Mouse (Mus musculus): ENCODE measurements around the gene Mcpt8.
A peak's percentile ranks its signal among the peaks of the same experiment; 100 is the strongest.
"Not testable (repeated sequence)": the region's sequence is repeated elsewhere in the genome, so short reads cannot be mapped to it uniquely, and the experiment has no call there.

The Mcpt8 gene

GRCm38 (mm10) chr14:56085167-56085566 lies at the start of gene Mcpt8:
Gene Mcpt8, minus strand, starts transcription at chr14:56085273.
- DNase-seq (ENCODE audit: low spot score), result no peak

- not testable (repeated sequence) for DNase-seq (ENCODE audit: low spot score)
Observed at GRCm38 (mm10) chr14:56133675-56134074, 48.6 kb upstream of the Mcpt8 start.

GRCm38 (mm10) chr14:56132508-56132907 lies 47.4 kb upstream of the Mcpt8 start, which contains the start of gene Gzmd:
Gene Gzmd, minus strand, starts transcription at chr14:56132608.
- DNase-seq (ENCODE audit: low spot score), result not testable (repeated sequence)

GRCm38 (mm10) chr14:56128341-56128740 lies 43.3 kb upstream of the Mcpt8 start:
- no peak for DNase-seq (ENCODE audit: low spot score)

GRCm38 (mm10) chr14:56123516-56123915 lies 38.4 kb upstream of the Mcpt8 start:
- no peak for DNase-seq (ENCODE audit: low spot score)

- no peak for DNase-seq (ENCODE audit: low spot score)
Observed at GRCm38 (mm10) chr14:56120525-56120924, 35.5 kb upstream of the Mcpt8 start, which contains the start of gene Gzme. Gene Gzme, minus strand, starts transcription at chr14:56120625.

GRCm38 (mm10) chr14:56115531-56116310 lies 30.6 kb upstream of the Mcpt8 start:
- DNase-seq (ENCODE audit: low spot score), result not testable (repeated sequence)

GRCm38 (mm10) chr14:56105447-56106180 lies 20.5 kb upstream of the Mcpt8 start:
- no peak for DNase-seq (ENCODE audit: low spot score)

- no peak for DNase-seq (ENCODE audit: low spot score)
Observed at GRCm38 (mm10) chr14:56105016-56105415, 19.9 kb upstream of the Mcpt8 start.

- DNase-seq (ENCODE audit: low spot score), result no peak
Observed at GRCm38 (mm10) chr14:56103452-56103851, 18.4 kb upstream of the Mcpt8 start.

- no peak for DNase-seq (ENCODE audit: low spot score)
Observed at GRCm38 (mm10) chr14:56102386-56102785, 17.3 kb upstream of the Mcpt8 start, which contains the start of gene Ctsg. Gene Ctsg, minus strand, starts transcription at chr14:56102574.

- DNase-seq (ENCODE audit: low spot score), result no peak
Observed at GRCm38 (mm10) chr14:56098940-56099339, 13.9 kb upstream of the Mcpt8 start.

GRCm38 (mm10) chr14:56097597-56097996 lies 12.5 kb upstream of the Mcpt8 start:
- peak; percentile 20 for DNase-seq (ENCODE audit: low spot score)

- no peak for DNase-seq (ENCODE audit: low spot score)
Observed at GRCm38 (mm10) chr14:56093353-56093752, 8.3 kb upstream of the Mcpt8 start.

- no peak for DNase-seq (ENCODE audit: low spot score)
Observed at GRCm38 (mm10) chr14:56086711-56087110, 1.6 kb upstream of the Mcpt8 start.

- DNase-seq (ENCODE audit: low spot score), result no peak
Observed at GRCm38 (mm10) chr14:56082016-56082415, 3.1 kb downstream of the Mcpt8 start.

GRCm38 (mm10) chr14:56062213-56062612 lies 22.9 kb downstream of the Mcpt8 start, which contains the start of gene Mcpt4:
Gene Mcpt4, minus strand, starts transcription at chr14:56062313.
- DNase-seq (ENCODE audit: low spot score), result not testable (repeated sequence)

- no peak for DNase-seq (ENCODE audit: low spot score)
Observed at GRCm38 (mm10) chr14:56057722-56058121, 27.4 kb downstream of the Mcpt8 start.

- DNase-seq (ENCODE audit: low spot score), result no peak
Observed at GRCm38 (mm10) chr14:56055408-56055807, 29.7 kb downstream of the Mcpt8 start.

GRCm38 (mm10) chr14:56041792-56042191 lies 43.3 kb downstream of the Mcpt8 start, which contains the start of gene Mcpt2:
Gene Mcpt2, plus strand, starts transcription at chr14:56042041.
- not testable (repeated sequence) for DNase-seq (ENCODE audit: low spot score)

GRCm38 (mm10) chr14:56034433-56034832 lies 50.6 kb downstream of the Mcpt8 start:
- no peak for DNase-seq (ENCODE audit: low spot score)
